Mouse (Mus musculus): ENCODE measurements around the gene Fndc8. TPM values are rescaled to one million over a fixed set of nuclear protein-coding genes. Genes with fewer than 3 reads are reported as not detected.
A peak's percentile ranks its signal among the peaks of the same experiment; 100 is the strongest.

Fndc8 gene
- polyA plus RNA-seq, 1 experiment from 2014 or later, result 0.18 TPM

DNA sequence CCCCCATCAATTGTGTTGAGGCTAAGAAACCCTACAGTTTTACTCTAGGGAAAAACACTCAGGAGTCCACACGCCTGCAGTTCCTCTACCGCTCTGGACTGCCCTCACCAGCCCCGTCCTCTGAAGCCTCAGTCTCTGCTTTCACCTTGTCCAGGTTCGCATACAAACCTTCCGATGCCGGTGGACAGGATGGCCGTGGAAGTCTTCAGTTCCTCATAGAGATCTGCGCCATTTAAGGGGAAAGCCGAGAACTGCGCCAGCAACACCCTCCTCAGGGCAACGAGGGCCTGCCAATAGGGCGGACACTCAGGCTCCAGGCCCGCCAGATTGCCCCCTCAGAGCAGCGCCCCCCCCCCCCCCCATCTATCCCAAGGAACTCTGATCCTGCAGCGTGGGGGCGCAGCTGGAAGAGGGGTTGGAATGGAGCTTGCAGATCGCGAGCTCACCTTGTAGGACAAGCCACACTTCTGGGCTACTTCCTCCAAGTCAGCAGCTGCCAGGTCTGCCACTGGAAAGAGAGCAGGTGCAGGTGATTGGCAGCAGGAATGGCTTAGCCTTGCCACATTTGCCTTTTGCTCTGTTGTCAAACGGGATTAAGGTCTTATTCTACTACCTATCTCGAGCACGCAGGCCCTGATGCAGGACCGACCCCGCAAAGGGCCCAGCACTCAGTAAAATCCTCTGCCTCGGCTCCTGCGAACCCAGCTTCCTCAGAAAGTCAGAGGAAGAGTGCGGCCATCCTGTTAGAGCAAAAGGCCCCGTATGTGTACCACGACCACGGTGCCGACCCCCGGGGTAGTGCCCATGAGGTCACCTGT, 2.2 kb upstream of the Fndc8 start:
- no peak overlapping the region for H3K27ac ChIP-seq (replicated peaks; ENCODE audit: low read depth, low read length)
- no peaks in the 10 kb centered on the region for H3K27me3 ChIP-seq (ENCODE audit: control insufficient read depth, insufficient read depth, low read length)
- no peaks in the 10 kb centered on the region for H3K4me1 ChIP-seq (ENCODE audit: control insufficient read depth, insufficient read depth, low read length)
- H3K9ac ChIP-seq (replicated peaks; ENCODE audit: low read length), result peak overlapping the region; percentile 74
- peak overlapping the region; percentile 56 for H3K4me3 ChIP-seq (ENCODE audit: low read depth, low read length)
- H3K36me3 ChIP-seq (replicated peaks; ENCODE audit: control insufficient read depth, insufficient read depth, low read depth, low read length), result no peaks in the 10 kb centered on the region
- ATAC-seq (replicated peaks; ENCODE audit: insufficient number of reproducible peaks, low FRiP score, low TSS enrichment, low read depth), result peak; percentile 57
- no peaks in the 10 kb centered on the region for H3K9me3 ChIP-seq (replicated peaks; ENCODE audit: control insufficient read depth, low read length)
- peak overlapping the region; percentile 63 for H3K4me2 ChIP-seq (ENCODE audit: low read depth, low read length)
- WGBS, result 9% methylated on average over 30 of the region's 31 CpGs
- peak; percentile 15 for DNase-seq (ENCODE audit: low spot score)

GRCm38 (mm10) chr11:82890342-82890762, 1.6 kb upstream of the Fndc8 start, which contains the start of gene Rad51d:
Gene Rad51d (minus strand): TSS chr11:82890614.
- H3K4me3 ChIP-seq (ENCODE audit: low read depth, low read length), result peak within 1 kb of the TSS; percentile 56
- ATAC-seq (replicated peaks; ENCODE audit: insufficient number of reproducible peaks, low FRiP score, low TSS enrichment, low read depth), result peak; percentile 91
- under 1% methylated on average over 26 of the region's 26 CpGs for WGBS
- DNase-seq (ENCODE audit: low spot score), result peak; percentile 96
- no peaks in the 10 kb centered on the region for H3K27me3 ChIP-seq (ENCODE audit: control insufficient read depth, insufficient read depth, low read length)
- H3K36me3 ChIP-seq (replicated peaks; ENCODE audit: control insufficient read depth, insufficient read depth, low read depth, low read length), result no peaks in the 10 kb centered on the region
- H3K4me1 ChIP-seq (ENCODE audit: control insufficient read depth, insufficient read depth, low read length), result no peaks in the 10 kb centered on the region
- no peaks in the 10 kb centered on the region for H3K9me3 ChIP-seq (replicated peaks; ENCODE audit: control insufficient read depth, low read length)
- peak within 1 kb of the TSS; percentile 74 for H3K9ac ChIP-seq (replicated peaks; ENCODE audit: low read length)
- no peak within 1 kb of the TSS for H3K27ac ChIP-seq (replicated peaks; ENCODE audit: low read depth, low read length)
- H3K4me2 ChIP-seq (ENCODE audit: low read depth, low read length), result peak within 1 kb of the TSS; percentile 63

- 93% methylated on average over 10 of the region's 10 CpGs for whole genome bisulfite sequencing
- H3K9ac ChIP-seq (replicated peaks; ENCODE audit: low read length), result no peak overlapping the region
- no peaks in the 10 kb centered on the region for H3K9me3 ChIP-seq (replicated peaks; ENCODE audit: control insufficient read depth, low read length)
- no peaks in the 10 kb centered on the region for H3K4me1 ChIP-seq (ENCODE audit: control insufficient read depth, insufficient read depth, low read length)
- no peaks in the 10 kb centered on the region; the same call in 1 of the 2 replicates for H3K36me3 ChIP-seq (replicated peaks; ENCODE audit: control insufficient read depth, insufficient read depth, low read depth, low read length)
- H3K27ac ChIP-seq (replicated peaks; ENCODE audit: low read depth, low read length), result no peak overlapping the region
- no peak overlapping the region for H3K4me2 ChIP-seq (ENCODE audit: low read depth, low read length)
- H3K27me3 ChIP-seq (ENCODE audit: control insufficient read depth, insufficient read depth, low read length), result no peaks in the 10 kb centered on the region
- DNase-seq (ENCODE audit: low spot score) (no peak), ATAC-seq (replicated peaks; ENCODE audit: insufficient number of reproducible peaks, low FRiP score, low TSS enrichment, low read depth) (no peak)
- no peak overlapping the region for H3K4me3 ChIP-seq (ENCODE audit: low read depth, low read length)
Observed at GRCm38 (mm10) chr11:82897478-82897877, 5.6 kb downstream of the Fndc8 start.

- no peak for DNase-seq (ENCODE audit: low spot score)
- no peaks in the 10 kb centered on the region; the same call in none of the 2 replicates for H3K36me3 ChIP-seq (replicated peaks; ENCODE audit: control insufficient read depth, insufficient read depth, low read depth, low read length)
Observed at GRCm38 (mm10) chr11:82899720-82900119, 7.8 kb downstream of the Fndc8 start.

GRCm38 (mm10) chr11:82901606-82902310, 9.8 kb downstream of the Fndc8 start:
- H3K27ac ChIP-seq (replicated peaks; ENCODE audit: low read depth, low read length), result no peak overlapping the region
- no peaks in the 10 kb centered on the region for H3K4me1 ChIP-seq (ENCODE audit: control insufficient read depth, insufficient read depth, low read length)
- H3K36me3 ChIP-seq (replicated peaks; ENCODE audit: control insufficient read depth, insufficient read depth, low read depth, low read length), result no peaks in the 10 kb centered on the region; the same call in none of the 2 replicates
- no peak overlapping the region for H3K4me2 ChIP-seq (ENCODE audit: low read depth, low read length)
- DNase-seq (ENCODE audit: low spot score) (no peak), ATAC-seq (replicated peaks; ENCODE audit: insufficient number of reproducible peaks, low FRiP score, low TSS enrichment, low read depth) (no peak)
- 93% methylated on average over 20 of the region's 20 CpGs for WGBS
- no peak overlapping the region for H3K4me3 ChIP-seq (ENCODE audit: low read depth, low read length)
- no peaks in the 10 kb centered on the region for H3K9me3 ChIP-seq (replicated peaks; ENCODE audit: control insufficient read depth, low read length)
- H3K27me3 ChIP-seq (ENCODE audit: control insufficient read depth, insufficient read depth, low read length), result no peaks in the 10 kb centered on the region
- H3K9ac ChIP-seq (replicated peaks; ENCODE audit: low read length), result no peak overlapping the region

More at GRCm38 (mm10) chr11:82899720-82900119, 7.8 kb downstream of the Fndc8 start:
- no peak overlapping the region for H3K9ac ChIP-seq (replicated peaks; ENCODE audit: low read length)
- no peak for ATAC-seq (replicated peaks; ENCODE audit: insufficient number of reproducible peaks, low FRiP score, low TSS enrichment, low read depth)
- H3K4me3 ChIP-seq (ENCODE audit: low read depth, low read length), result no peak overlapping the region
- H3K4me2 ChIP-seq (ENCODE audit: low read depth, low read length), result no peak overlapping the region
- H3K27ac ChIP-seq (replicated peaks; ENCODE audit: low read depth, low read length), result no peak overlapping the region
- WGBS, result 92% methylated on average over 5 of the region's 5 CpGs
- H3K9me3 ChIP-seq (replicated peaks; ENCODE audit: control insufficient read depth, low read length), result no peaks in the 10 kb centered on the region
- no peaks in the 10 kb centered on the region for H3K4me1 ChIP-seq (ENCODE audit: control insufficient read depth, insufficient read depth, low read length)
- H3K27me3 ChIP-seq (ENCODE audit: control insufficient read depth, insufficient read depth, low read length), result no peaks in the 10 kb centered on the region

- Histone ChIP-seq H3K9ac (replicated peaks; ENCODE audit: low read length) (no peak overlapping the region), H3K27me3 (ENCODE audit: control insufficient read depth, insufficient read depth, low read length) (no peaks in the 10 kb centered on the region), H3K9me3 (replicated peaks; ENCODE audit: control insufficient read depth, low read length) (no peaks in the 10 kb centered on the region), H3K4me3 (ENCODE audit: low read depth, low read length) (no peak overlapping the region), H3K27ac (replicated peaks; ENCODE audit: low read depth, low read length) (no peak overlapping the region), H3K4me1 (ENCODE audit: control insufficient read depth, insufficient read depth, low read length) (no peaks in the 10 kb centered on the region), H3K36me3 (replicated peaks; ENCODE audit: control insufficient read depth, insufficient read depth, low read depth, low read length) (no peaks in the 10 kb centered on the region; the same call in 1 of the 2 replicates), H3K4me2 (ENCODE audit: low read depth, low read length) (no peak overlapping the region)
- WGBS, result 69% methylated on average over 8 of the region's 8 CpGs
- no peak for ATAC-seq (replicated peaks; ENCODE audit: insufficient number of reproducible peaks, low FRiP score, low TSS enrichment, low read depth)
- no peak for DNase-seq (ENCODE audit: low spot score)
Observed at GRCm38 (mm10) chr11:82904952-82905351, 13.0 kb downstream of the Fndc8 start.

- Histone ChIP-seq H3K9me3 (replicated peaks; ENCODE audit: control insufficient read depth, low read length) (no peaks in the 10 kb centered on the region), H3K9ac (replicated peaks; ENCODE audit: low read length) (no peak overlapping the region), H3K4me2 (ENCODE audit: low read depth, low read length) (no peak overlapping the region), H3K4me3 (ENCODE audit: low read depth, low read length) (no peak overlapping the region), H3K4me1 (ENCODE audit: control insufficient read depth, insufficient read depth, low read length) (no peaks in the 10 kb centered on the region), H3K27me3 (ENCODE audit: control insufficient read depth, insufficient read depth, low read length) (no peaks in the 10 kb centered on the region), H3K36me3 (replicated peaks; ENCODE audit: control insufficient read depth, insufficient read depth, low read depth, low read length) (no peaks in the 10 kb centered on the region; the same call in 1 of the 2 replicates), H3K27ac (replicated peaks; ENCODE audit: low read depth, low read length) (no peak overlapping the region)
- WGBS, result 92% methylated on average over 5 of the region's 5 CpGs
- ATAC-seq (replicated peaks; ENCODE audit: insufficient number of reproducible peaks, low FRiP score, low TSS enrichment, low read depth) (no peak), DNase-seq (ENCODE audit: low spot score) (no peak)
Observed at GRCm38 (mm10) chr11:82905816-82906215, 13.9 kb downstream of the Fndc8 start.

All from embryonic facial prominence, embryonic 11.5 days (tissue).